Mouse (Mus musculus) heart, postnatal 10 days (tissue): Measurements from ENCODE around the gene Cacna1f. TPM values are rescaled to one million over a fixed set of nuclear protein-coding genes. Genes with fewer than 3 reads are reported as not detected.
A peak's percentile ranks its signal among the peaks of the same experiment; 100 is the strongest.

Experiments
- DNase-seq, 2 experiments: peaks; one replicate each; pipeline ENCODE4 v3.0.0; 2021
- intact Hi-C: fragments of 180-260 bp; cut with DNase I; formaldehyde crosslinking; loops from one replicate; pipeline ENCODE4 v1.15.1; 2025
- total RNA-seq, 2 experiments: library from RNA; stranded (reverse); gene quantifications; 2 replicates each; pipeline ENCODE4 v1.2.3; 2021

The Cacna1f gene
- total RNA-seq = not detected

GRCm38 (mm10) chrX:7606783-7607182 is at the start of gene Cacna1f:
Gene Cacna1f, plus strand, starts transcription at chrX:7607083.
- intact Hi-C loops = no loop called here
- no peak for DNase-seq

GRCm38 (mm10) chrX:7563076-7563475 is 43.8 kb upstream of the Cacna1f start:
- no peak for DNase-seq
- intact Hi-C loops = no loop called here

GRCm38 (mm10) chrX:7566352-7566751 is 40.5 kb upstream of the Cacna1f start:
- DNase-seq = no peak
- intact Hi-C loops = no loop called here

GRCm38 (mm10) chrX:7567491-7567890 is 39.4 kb upstream of the Cacna1f start:
- DNase-seq = no peak
- intact Hi-C loops = no loop called here

- intact Hi-C loops = loop anchor here (10.0 kb wide), 1 partner anchor 124 kb away; the partner anchor contains the start of gene Gpkow
- peak; percentile 14 to 36 for DNase-seq
These were observed 36.3 kb upstream of the Cacna1f start for GRCm38 (mm10) chrX:7570481-7571175.

GRCm38 (mm10) chrX:7571565-7572136 is 35.2 kb upstream of the Cacna1f start:
- no peak for DNase-seq
- intact Hi-C loops = loop anchor here (10.0 kb wide), 1 partner anchor 123 kb away; the partner anchor contains the start of gene Gpkow

GRCm38 (mm10) chrX:7572466-7572865 is 34.4 kb upstream of the Cacna1f start:
- DNase-seq = no peak
- intact Hi-C loops = loop anchor here (10.0 kb wide), 1 partner anchor 122 kb away; the partner anchor contains the start of gene Gpkow

GRCm38 (mm10) chrX:7573176-7574086 is 33.5 kb upstream of the Cacna1f start, which contains the start of gene Foxp3:
Gene Foxp3, plus strand, starts transcription at chrX:7573644.
- intact Hi-C loops = loop anchor here (10.0 kb wide), 1 partner anchor 121 kb away; the partner anchor contains the start of gene Gpkow
- DNase-seq = peak; percentile 19 to 27

- peak; percentile 93 for DNase-seq
- intact Hi-C loops = loop anchor here (10.0 kb wide), 1 partner anchor 121 kb away; the partner anchor contains the start of gene Gpkow
These were observed 32.6 kb upstream of the Cacna1f start, which contains the start of gene Ppp1r3f for GRCm38 (mm10) chrX:7574087-7574884. Gene Ppp1r3f, minus strand, starts transcription at chrX:7574283.

- intact Hi-C loops = loop anchor here (10.0 kb wide), 1 partner anchor 120 kb away; the partner anchor contains the start of gene Gpkow
These were observed 32.0 kb upstream of the Cacna1f start for GRCm38 (mm10) chrX:7574885-7575231.

GRCm38 (mm10) chrX:7581151-7581550 is 25.7 kb upstream of the Cacna1f start:
- DNase-seq = no peak
- intact Hi-C loops = no loop called here

More at GRCm38 (mm10) chrX:7574885-7575231, 32.0 kb upstream of the Cacna1f start:
- DNase-seq = no peak

GRCm38 (mm10) chrX:7583881-7584280 is 23.0 kb upstream of the Cacna1f start:
- intact Hi-C loops = no loop called here
- DNase-seq = no peak

GRCm38 (mm10) chrX:7586356-7586755 is 20.5 kb upstream of the Cacna1f start:
- DNase-seq = no peak
- intact Hi-C loops = no loop called here

GRCm38 (mm10) chrX:7595371-7595770 is 11.5 kb upstream of the Cacna1f start:
- intact Hi-C loops = no loop called here
- DNase-seq = no peak

GRCm38 (mm10) chrX:7604004-7604403 is 2.9 kb upstream of the Cacna1f start:
- intact Hi-C loops = no loop called here
- DNase-seq = no peak

GRCm38 (mm10) chrX:7604879-7605574 is 1.9 kb upstream of the Cacna1f start, which contains the start of gene Ccdc22:
Gene Ccdc22, minus strand, starts transcription at chrX:7605517.
- DNase-seq = peak; percentile 87 to 89
- intact Hi-C loops = no loop called here

- no peak for DNase-seq
- intact Hi-C loops = no loop called here
These were observed 1.3 kb upstream of the Cacna1f start for GRCm38 (mm10) chrX:7605575-7605941.

- DNase-seq = no peak
- intact Hi-C loops = no loop called here
These were observed 3.2 kb downstream of the Cacna1f start for GRCm38 (mm10) chrX:7610035-7610434.

GRCm38 (mm10) chrX:7610536-7611258 is 3.8 kb downstream of the Cacna1f start:
- DNase-seq = no peak
- intact Hi-C loops = no loop called here
